Mouse (Mus musculus): ENCODE results near the gene Ip6k2. TPM values are rescaled to one million over a fixed set of nuclear protein-coding genes. Genes with fewer than 3 reads are reported as not detected.

Ip6k2 gene
- 14.0 and 16.2 TPM in 2 replicates for polyA plus RNA-seq (2012; ENCODE audit: insufficient read depth, insufficient read length, missing spikeins)

DNA sequence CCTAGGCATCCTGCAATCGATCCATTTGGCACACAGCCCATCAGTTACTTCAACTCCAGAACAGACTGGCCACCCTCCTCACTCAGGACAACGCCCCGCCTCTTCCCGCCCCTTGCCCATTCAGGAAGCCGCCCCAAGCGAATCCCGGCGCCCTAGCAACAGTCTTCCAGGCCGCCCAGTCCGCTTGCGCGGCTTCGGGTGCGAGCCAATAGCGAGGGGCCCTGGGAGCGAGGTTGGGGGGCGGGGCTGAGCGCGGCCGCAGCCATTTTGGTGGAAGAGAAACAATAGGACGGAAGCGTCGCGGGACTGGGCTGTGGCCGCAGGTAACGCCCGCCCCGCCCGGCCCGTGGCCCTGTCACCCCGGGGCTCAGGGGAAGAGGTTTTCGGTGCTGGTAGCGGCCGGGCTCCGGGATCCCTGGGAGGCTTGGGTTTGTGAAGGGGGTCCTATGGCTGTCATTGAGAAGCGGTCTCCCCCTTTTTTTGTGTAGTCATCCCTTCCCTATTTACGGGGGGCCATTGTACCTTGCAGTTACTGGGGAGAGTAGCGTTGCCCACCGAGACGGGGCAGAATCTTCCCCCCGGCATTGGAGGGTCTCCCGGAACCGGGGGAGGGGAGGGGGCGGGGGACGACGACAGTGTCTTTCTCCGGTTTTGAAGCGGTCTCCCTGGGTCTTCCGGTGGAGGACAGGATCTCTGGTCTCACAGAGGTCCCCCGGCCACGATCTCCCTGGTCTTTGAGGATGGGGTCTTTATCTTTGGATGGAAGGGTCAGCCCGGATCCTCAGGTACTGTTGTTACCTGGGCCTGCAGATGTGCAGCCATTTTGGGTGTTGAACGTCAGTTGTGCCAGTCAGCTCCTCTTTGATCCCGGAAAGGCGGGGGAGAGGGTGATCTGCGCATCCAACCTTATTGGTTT is at the start of gene Ip6k2:
Gene Ip6k2 (plus strand): TSS at position 249 of the 916 bp plus-strand sequence.
- peaks cover 11% of the 10 kb centered on the region; the same call in 1 of the 2 replicates for H3K4me1 ChIP-seq (ENCODE audit: control insufficient read depth, insufficient read depth, insufficient read length, low read length)
- peak within 1 kb of the TSS; percentile 69 for H3K27ac ChIP-seq (replicated peaks; ENCODE audit: low read depth, low read length)

DNA sequence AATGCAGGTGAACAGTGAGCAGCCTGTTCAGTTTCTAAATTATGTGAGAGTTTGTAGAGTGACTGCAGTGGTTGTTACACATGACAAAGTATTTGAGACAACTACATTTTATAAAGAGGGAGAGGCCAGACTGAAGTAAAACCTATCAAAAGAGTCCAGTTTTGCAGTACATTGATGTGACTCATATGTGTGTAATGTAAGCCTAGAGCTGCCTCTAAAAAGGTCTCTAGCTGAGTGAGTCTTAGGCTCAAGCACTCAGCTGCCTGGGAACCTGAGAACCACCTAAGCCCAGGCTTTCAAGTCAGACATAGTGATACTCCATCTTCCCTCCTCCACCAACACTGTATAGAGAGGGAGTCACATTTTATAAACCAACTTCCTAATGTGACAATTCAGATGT is 49.0 kb upstream of the Ip6k2 start:
- Histone ChIP-seq H3K27ac (replicated peaks; ENCODE audit: low read depth, low read length) (no peak overlapping the region), H3K4me1 (ENCODE audit: control insufficient read depth, insufficient read depth, insufficient read length, low read length) (no peaks in the 10 kb centered on the region), H3K4me3 (ENCODE audit: insufficient read depth, low read depth, low read length) (no peak overlapping the region)

More for the DNA sequence above, at the start of gene Ip6k2:
- H3K4me3 ChIP-seq (ENCODE audit: insufficient read depth, low read depth, low read length): peak within 1 kb of the TSS; percentile 88

GRCm38 (mm10) chr9:108739239-108739638 is 44.4 kb upstream of the Ip6k2 start:
- Histone ChIP-seq H3K4me3 (ENCODE audit: insufficient read depth, low read depth, low read length) (no peak overlapping the region), H3K4me1 (ENCODE audit: control insufficient read depth, insufficient read depth, insufficient read length, low read length) (no peaks in the 10 kb centered on the region), H3K27ac (replicated peaks; ENCODE audit: low read depth, low read length) (no peak overlapping the region)

DNA sequence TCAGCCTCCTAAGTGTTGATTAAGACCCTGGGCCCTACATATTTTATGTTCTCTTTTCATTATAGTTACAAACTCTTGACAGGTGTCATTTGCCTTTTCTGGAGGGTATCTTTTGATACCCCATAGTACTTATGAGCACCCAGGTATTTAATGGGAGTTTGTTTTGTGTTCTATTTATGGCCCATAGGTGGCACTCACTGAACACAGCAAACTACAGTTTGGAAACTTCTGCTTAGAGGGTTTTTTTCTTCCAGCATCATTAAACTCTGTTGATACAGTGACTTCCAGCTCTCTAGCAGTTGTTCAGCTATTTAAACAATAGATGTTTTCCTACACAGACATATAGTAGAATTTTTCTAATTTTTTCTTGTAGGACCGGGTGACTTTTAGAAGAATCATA is 43.5 kb upstream of the Ip6k2 start:
- Histone ChIP-seq H3K27ac (replicated peaks; ENCODE audit: low read depth, low read length) (no peak overlapping the region), H3K4me3 (ENCODE audit: insufficient read depth, low read depth, low read length) (no peak overlapping the region), H3K4me1 (ENCODE audit: control insufficient read depth, insufficient read depth, insufficient read length, low read length) (no peaks in the 10 kb centered on the region)

- no peaks in the 10 kb centered on the region for H3K4me1 ChIP-seq (ENCODE audit: control insufficient read depth, insufficient read depth, insufficient read length, low read length)
- no peak overlapping the region for H3K4me3 ChIP-seq (ENCODE audit: insufficient read depth, low read depth, low read length)
- H3K27ac ChIP-seq (replicated peaks; ENCODE audit: low read depth, low read length): no peak overlapping the region
Observed at GRCm38 (mm10) chr9:108742048-108742447, 41.5 kb upstream of the Ip6k2 start.

DNA sequence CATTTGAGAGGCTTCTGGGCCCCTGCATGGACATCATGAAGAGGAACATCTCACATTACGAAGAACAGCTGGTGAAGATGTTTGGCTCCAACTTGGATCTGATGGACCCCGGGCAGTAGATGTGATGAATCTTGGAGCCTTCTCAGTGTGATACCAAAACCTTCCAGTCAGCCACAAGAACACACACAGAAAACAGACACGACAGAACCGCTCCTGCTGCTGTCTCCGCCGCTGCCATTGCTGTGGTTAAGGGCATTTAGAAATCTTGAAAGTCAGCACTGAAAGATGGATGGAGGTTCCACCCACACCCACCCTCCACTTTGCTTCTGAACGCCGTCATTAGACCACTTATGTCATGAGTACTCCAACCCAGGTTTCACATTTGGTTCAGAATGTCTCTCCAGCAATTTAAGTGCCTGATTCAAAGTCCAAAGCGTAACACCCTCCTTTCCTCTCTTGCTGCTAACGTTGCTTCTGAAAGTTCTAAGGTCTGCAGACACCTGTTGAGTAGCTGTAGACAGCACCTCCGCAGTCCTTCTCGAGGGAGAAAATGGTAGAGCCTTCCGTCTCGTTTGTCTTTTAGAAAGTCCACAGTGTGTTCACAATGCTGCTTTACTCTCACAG is 36.6 kb upstream of the Ip6k2 start:
- H3K4me1 ChIP-seq (ENCODE audit: control insufficient read depth, insufficient read depth, insufficient read length, low read length): no peaks in the 10 kb centered on the region
- no peak overlapping the region for H3K27ac ChIP-seq (replicated peaks; ENCODE audit: low read depth, low read length)
- H3K4me3 ChIP-seq (ENCODE audit: insufficient read depth, low read depth, low read length): no peak overlapping the region

GRCm38 (mm10) chr9:108747694-108748093 is 35.9 kb upstream of the Ip6k2 start:
- Histone ChIP-seq H3K4me1 (ENCODE audit: control insufficient read depth, insufficient read depth, insufficient read length, low read length) (no peaks in the 10 kb centered on the region), H3K27ac (replicated peaks; ENCODE audit: low read depth, low read length) (no peak overlapping the region), H3K4me3 (ENCODE audit: insufficient read depth, low read depth, low read length) (no peak overlapping the region)

GRCm38 (mm10) chr9:108748600-108749183 is 34.9 kb upstream of the Ip6k2 start:
- Histone ChIP-seq H3K4me1 (ENCODE audit: control insufficient read depth, insufficient read depth, insufficient read length, low read length) (no peaks in the 10 kb centered on the region), H3K27ac (replicated peaks; ENCODE audit: low read depth, low read length) (no peak overlapping the region), H3K4me3 (ENCODE audit: insufficient read depth, low read depth, low read length) (no peak overlapping the region)

DNA sequence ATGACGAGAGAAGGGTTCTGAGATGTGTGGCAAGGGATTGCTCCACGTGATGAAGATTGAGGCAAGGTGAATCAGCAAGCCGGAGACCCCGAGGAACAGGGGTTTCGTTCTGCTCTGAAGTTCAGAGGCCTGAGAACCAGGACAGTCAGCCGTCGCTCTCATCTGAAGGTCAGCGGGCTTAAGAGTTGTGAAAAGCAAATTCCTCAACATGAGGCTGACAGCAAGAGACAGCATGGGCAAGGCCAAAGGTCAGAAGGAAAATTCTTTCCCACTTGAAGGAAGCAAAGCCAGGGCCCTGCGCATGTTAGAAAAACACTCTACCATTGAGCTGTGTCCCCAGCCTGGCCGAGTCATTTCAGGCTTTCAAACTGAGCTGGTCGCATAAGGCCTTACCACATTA is 33.0 kb upstream of the Ip6k2 start:
- H3K4me3 ChIP-seq (ENCODE audit: insufficient read depth, low read depth, low read length): no peak overlapping the region
- no peak overlapping the region for H3K27ac ChIP-seq (replicated peaks; ENCODE audit: low read depth, low read length)
- no peaks in the 10 kb centered on the region for H3K4me1 ChIP-seq (ENCODE audit: control insufficient read depth, insufficient read depth, insufficient read length, low read length)

GRCm38 (mm10) chr9:108752142-108752920 is 31.3 kb upstream of the Ip6k2 start:
- Histone ChIP-seq H3K4me3 (ENCODE audit: insufficient read depth, low read depth, low read length) (no peak overlapping the region), H3K27ac (replicated peaks; ENCODE audit: low read depth, low read length) (no peak overlapping the region), H3K4me1 (ENCODE audit: control insufficient read depth, insufficient read depth, insufficient read length, low read length) (no peaks in the 10 kb centered on the region)

GRCm38 (mm10) chr9:108753326-108753725 is 30.3 kb upstream of the Ip6k2 start:
- Histone ChIP-seq H3K27ac (replicated peaks; ENCODE audit: low read depth, low read length) (no peak overlapping the region), H3K4me3 (ENCODE audit: insufficient read depth, low read depth, low read length) (peak overlapping the region; percentile 23; the same call in 1 of the 2 replicates), H3K4me1 (ENCODE audit: control insufficient read depth, insufficient read depth, insufficient read length, low read length) (no peaks in the 10 kb centered on the region)

GRCm38 (mm10) chr9:108753976-108754375 is 29.6 kb upstream of the Ip6k2 start:
- H3K27ac ChIP-seq (replicated peaks; ENCODE audit: low read depth, low read length): no peak overlapping the region
- no peak overlapping the region for H3K4me3 ChIP-seq (ENCODE audit: insufficient read depth, low read depth, low read length)
- no peaks in the 10 kb centered on the region for H3K4me1 ChIP-seq (ENCODE audit: control insufficient read depth, insufficient read depth, insufficient read length, low read length)

- H3K4me3 ChIP-seq (ENCODE audit: insufficient read depth, low read depth, low read length): no peak overlapping the region
- no peak overlapping the region for H3K27ac ChIP-seq (replicated peaks; ENCODE audit: low read depth, low read length)
- no peaks in the 10 kb centered on the region for H3K4me1 ChIP-seq (ENCODE audit: control insufficient read depth, insufficient read depth, insufficient read length, low read length)
Observed at GRCm38 (mm10) chr9:108754423-108754822, 29.2 kb upstream of the Ip6k2 start.

GRCm38 (mm10) chr9:108757406-108757805 is 26.2 kb upstream of the Ip6k2 start:
- Histone ChIP-seq H3K27ac (replicated peaks; ENCODE audit: low read depth, low read length) (no peak overlapping the region), H3K4me1 (ENCODE audit: control insufficient read depth, insufficient read depth, insufficient read length, low read length) (no peaks in the 10 kb centered on the region), H3K4me3 (ENCODE audit: insufficient read depth, low read depth, low read length) (no peak overlapping the region)

- Histone ChIP-seq H3K27ac (replicated peaks; ENCODE audit: low read depth, low read length) (no peak overlapping the region), H3K4me3 (ENCODE audit: insufficient read depth, low read depth, low read length) (no peak overlapping the region)
Observed at GRCm38 (mm10) chr9:108759121-108759520, 24.5 kb upstream of the Ip6k2 start.

More at GRCm38 (mm10) chr9:108759121-108759520, 24.5 kb upstream of the Ip6k2 start:
- H3K4me1 ChIP-seq (ENCODE audit: control insufficient read depth, insufficient read depth, insufficient read length, low read length): no peaks in the 10 kb centered on the region

Measured in brown adipose tissue, adult 24 weeks (tissue).